Mouse (Mus musculus) embryonic fibroblast, embryonic 13.5 days (primary cell): ENCODE data around the gene Galntl6. TPM values are rescaled to one million over a fixed set of nuclear protein-coding genes. Genes with fewer than 3 reads are reported as not detected.

Experiments used
- H3K27ac ChIP-seq: 2 replicates; pipeline ENCODE4 v1.5.1; 2012; ENCODE audit warnings: low read length, control low read depth, inconsistent platforms; ENCODE audit not compliant: insufficient read depth
- H3K4me1 ChIP-seq: 2 replicates; pipeline ENCODE4 v1.6.1; 2011; ENCODE audit warnings: low read length; ENCODE audit not compliant: control insufficient read depth, insufficient read depth
- H3K4me3 ChIP-seq: 2 replicates; pipeline ENCODE4 v1.5.1; 2011; ENCODE audit warnings: mild to moderate bottlenecking, control low read depth, low read length; ENCODE audit not compliant: insufficient read depth
- CTCF ChIP-seq: IDR thresholded peaks from 2 replicates; pipeline ENCODE4 v1.5.1; 2011; ENCODE audit warnings: mild to moderate bottlenecking, control low read depth, low read length, moderate library complexity, borderline replicate concordance; ENCODE audit not compliant: insufficient read depth
- POLR2A ChIP-seq: IDR thresholded peaks from 2 replicates; pipeline ENCODE4 v1.6.1; 2011; ENCODE audit warnings: low read depth, mild to moderate bottlenecking, control low read depth, low read length, moderate library complexity
- polyA plus RNA-seq: library from polyadenylated mRNA; stranded (reverse); fragments of >200 nt; gene quantifications from 2 replicates; pipeline ENCODE4 v1.2.4, GENCODE M21; 2011; ENCODE audit warnings: low read depth; ENCODE audit not compliant: missing spikeins, insufficient read length

Gene Galntl6
- polyA plus RNA-seq, 1 experiment = not detected

GRCm38 (mm10) chr8:58895960-58896359 lies 16.5 kb downstream of the Galntl6 start:
- Histone ChIP-seq H3K4me3 (no peak overlapping the region), H3K4me1 (no peaks in the 10 kb centered on the region), H3K27ac (no peak overlapping the region)
- TF ChIP-seq POLR2A (no peak), CTCF (no peak)

GRCm38 (mm10) chr8:58890591-58890990 lies 21.8 kb downstream of the Galntl6 start:
- H3K4me3 ChIP-seq = no peak overlapping the region

GRCm38 (mm10) chr8:58886405-58886804 lies 26.0 kb downstream of the Galntl6 start:
- Histone ChIP-seq H3K4me1 (no peaks in the 10 kb centered on the region), H3K27ac (no peak overlapping the region), H3K4me3 (no peak overlapping the region)
- no peak for TF ChIP-seq CTCF
- no peak for TF ChIP-seq POLR2A

More at GRCm38 (mm10) chr8:58890591-58890990, 21.8 kb downstream of the Galntl6 start:
- Histone ChIP-seq H3K27ac (no peak overlapping the region), H3K4me1 (no peaks in the 10 kb centered on the region)
- TF ChIP-seq CTCF (no peak), POLR2A (no peak)

- no peak overlapping the region for H3K27ac ChIP-seq
- no peaks in the 10 kb centered on the region for H3K4me1 ChIP-seq
- TF ChIP-seq POLR2A (no peak), CTCF (no peak)
- H3K4me3 ChIP-seq = no peak overlapping the region
Observed at GRCm38 (mm10) chr8:58824347-58824746, 88.1 kb downstream of the Galntl6 start.

- H3K27ac ChIP-seq = no peak overlapping the region
- no peak for TF ChIP-seq POLR2A
- TF ChIP-seq CTCF = no peak
- peaks cover 5% of the 10 kb centered on the region; the same call in 1 of the 2 replicates for H3K4me1 ChIP-seq
- no peak overlapping the region for H3K4me3 ChIP-seq
Observed at GRCm38 (mm10) chr8:58805190-58805589, 107.2 kb downstream of the Galntl6 start.

GRCm38 (mm10) chr8:58801847-58802246 lies 110.6 kb downstream of the Galntl6 start:
- Histone ChIP-seq H3K4me3 (no peak overlapping the region), H3K4me1 (peaks cover 5% of the 10 kb centered on the region; the same call in 1 of the 2 replicates), H3K27ac (no peak overlapping the region)
- TF ChIP-seq POLR2A (no peak), CTCF (no peak)

GRCm38 (mm10) chr8:58753769-58754168 lies 158.7 kb downstream of the Galntl6 start:
- H3K4me3 ChIP-seq = no peak overlapping the region
- H3K27ac ChIP-seq = no peak overlapping the region
- TF ChIP-seq CTCF (no peak), POLR2A (no peak)
- no peaks in the 10 kb centered on the region for H3K4me1 ChIP-seq

- no peak overlapping the region for H3K27ac ChIP-seq
Observed at GRCm38 (mm10) chr8:58737963-58738362, 174.5 kb downstream of the Galntl6 start.

GRCm38 (mm10) chr8:58691761-58692160 lies 220.7 kb downstream of the Galntl6 start:
- TF ChIP-seq POLR2A (no peak), CTCF (no peak)
- H3K27ac ChIP-seq = no peak overlapping the region

More at GRCm38 (mm10) chr8:58737963-58738362, 174.5 kb downstream of the Galntl6 start:
- TF ChIP-seq CTCF (no peak), POLR2A (no peak)
- H3K4me3 ChIP-seq = no peak overlapping the region
- no peaks in the 10 kb centered on the region for H3K4me1 ChIP-seq

GRCm38 (mm10) chr8:58677847-58678450 lies 234.5 kb downstream of the Galntl6 start:
- H3K4me1 ChIP-seq = no peaks in the 10 kb centered on the region
- TF ChIP-seq CTCF (no peak), POLR2A (no peak)

More at GRCm38 (mm10) chr8:58691761-58692160, 220.7 kb downstream of the Galntl6 start:
- Histone ChIP-seq H3K4me3 (no peak overlapping the region), H3K4me1 (no peaks in the 10 kb centered on the region)

More at GRCm38 (mm10) chr8:58677847-58678450, 234.5 kb downstream of the Galntl6 start:
- Histone ChIP-seq H3K4me3 (no peak overlapping the region), H3K27ac (no peak overlapping the region)
